24 mouse cellular contexts compared by ENCODE assay signal in the genomic region with DNA sequence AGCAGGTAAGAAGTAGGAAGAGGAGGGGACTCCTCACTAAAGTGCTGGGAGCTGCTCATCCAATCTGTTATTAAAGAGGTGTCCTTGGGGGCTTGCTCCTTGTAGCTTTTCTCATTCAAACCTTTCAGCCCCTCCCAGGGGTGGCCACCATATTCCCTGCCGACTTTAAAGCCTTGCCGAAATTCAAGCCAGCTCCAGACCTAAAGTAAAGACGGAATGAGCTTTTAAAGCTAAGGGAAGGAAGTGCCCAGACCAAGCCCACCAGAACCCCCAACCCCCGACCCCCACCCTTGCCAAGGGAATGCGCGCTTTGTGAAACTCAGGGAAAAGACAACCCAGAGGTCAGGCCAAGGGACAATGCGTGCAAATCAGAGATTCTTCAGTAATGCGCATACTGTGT. TPM values are rescaled to one million over a fixed set of nuclear protein-coding genes. Genes with fewer than 3 reads are reported as not detected.
"Had no signal": no experiment of that assay in that cellular context is flagged by ENCODE, and none has a peak within 500 bp of the region (broad histone marks: within the 10 kb centered on the region; RNA-seq: fewer than 3 reads in every experiment).

No protein-coding gene starts in this region.

- H3K9me3 ChIP-seq: midbrain, embryonic 13.5 days; neural tube, embryonic 13.5 days; neural tube, embryonic 15.5 days had no signal

- H3K9ac ChIP-seq: liver, postnatal 0 days; lung, embryonic 14.5 days; midbrain, embryonic 13.5 days; neural tube, embryonic 13.5 days; neural tube, embryonic 15.5 days had no signal

- DNase-seq: liver, postnatal 0 days; lung, embryonic 14.5 days; lung, postnatal 10 days; lung, postnatal 4 days; retina, postnatal 1 day; right cerebral cortex, adult 18-20 months; right cerebral cortex, postnatal 25 days; right cerebral cortex, postnatal 4 days; spleen, adult 18-20 months; thymus, adult 18-20 months; thymus, postnatal 14 days; thymus, postnatal 36 days had no signal

- H3K4me3 ChIP-seq: midbrain, embryonic 13.5 days; myocyte; neural tube, embryonic 13.5 days; neural tube, embryonic 15.5 days had no signal

- H3K27ac ChIP-seq: midbrain, embryonic 13.5 days; neural tube, embryonic 13.5 days; neural tube, embryonic 15.5 days had no signal

- H3K4me2 ChIP-seq: lung, embryonic 14.5 days; midbrain, embryonic 11.5 days had no signal

- H3K36me3 ChIP-seq: midbrain, embryonic 13.5 days; neural tube, embryonic 13.5 days; neural tube, embryonic 15.5 days had no signal

- ATAC-seq: liver, postnatal 0 days; midbrain, embryonic 13.5 days; midbrain, embryonic 16.5 days had no signal

RNA-seq across cellular contexts. Expression of a gene that starts 1.5 kb away (rescaled TPM):
- total RNA-seq: megakaryocyte, adult 5-6 weeks; megakaryocyte-erythroid progenitor cell, adult 5-6 weeks had no signal
- polyA plus RNA-seq: liver, postnatal 0 days; lung, embryonic 14.5 days; lung, embryonic 16.5 days; myocyte; stomach, embryonic 14.5 days; stomach, embryonic 16.5 days; thymus, postnatal 0 days had no signal
